Mouse (Mus musculus) heart, adult 8-10 months (tissue): ENCODE measurements at regions not wholly inside any gene's neighbourhood (a gene's known extent, or its start where the extent isn't known, plus 50 kb on each side); places are given as distances from the start of the nearest gene placed in this dataset.

Experiments used
- DNase-seq: peaks from one replicate; pipeline ENCODE4 v3.0.0; 2022; ENCODE audit warnings: low spot score

GRCm38 (mm10) chr12:110183473-110183872 lies 95.4 kb upstream of the Dio3 start:
- no peak for DNase-seq

GRCm38 (mm10) chr12:110185399-110185798 lies 93.5 kb upstream of the Dio3 start:
- no peak for DNase-seq

GRCm38 (mm10) chr12:110186381-110186780 lies 92.5 kb upstream of the Dio3 start:
- no peak for DNase-seq

- no peak for DNase-seq
Measured at GRCm38 (mm10) chr12:110186911-110187245, 92.0 kb upstream of the Dio3 start.

- DNase-seq, result no peak
Measured at GRCm38 (mm10) chr12:110187246-110188135, 91.4 kb upstream of the Dio3 start.

GRCm38 (mm10) chr12:110188136-110188631 lies 90.7 kb upstream of the Dio3 start:
- DNase-seq, result no peak

GRCm38 (mm10) chr12:110188641-110189328 lies 90.1 kb upstream of the Dio3 start:
- no peak for DNase-seq

- DNase-seq, result no peak
Measured at GRCm38 (mm10) chr12:110189329-110189642, 89.6 kb upstream of the Dio3 start.

GRCm38 (mm10) chr12:110192186-110192585 lies 86.7 kb upstream of the Dio3 start:
- no peak for DNase-seq

GRCm38 (mm10) chr12:110197366-110197765 lies 81.5 kb upstream of the Dio3 start:
- no peak for DNase-seq

GRCm38 (mm10) chr12:110200471-110200870 lies 78.4 kb upstream of the Dio3 start:
- DNase-seq, result no peak

GRCm38 (mm10) chr12:110200887-110201286 lies 78.0 kb upstream of the Dio3 start:
- no peak for DNase-seq

- DNase-seq, result no peak
Measured at GRCm38 (mm10) chr12:110203271-110204014, 75.4 kb upstream of the Dio3 start.

GRCm38 (mm10) chr12:110204246-110204989 lies 74.5 kb upstream of the Dio3 start:
- no peak for DNase-seq

- DNase-seq, result no peak
Measured at GRCm38 (mm10) chr12:110206271-110206670, 72.6 kb upstream of the Dio3 start.

GRCm38 (mm10) chr12:110206812-110207211 lies 72.1 kb upstream of the Dio3 start:
- DNase-seq, result peak; percentile 28

- DNase-seq, result no peak
Measured at GRCm38 (mm10) chr12:110207246-110207852, 71.5 kb upstream of the Dio3 start.

- no peak for DNase-seq
Measured at GRCm38 (mm10) chr12:110212716-110213115, 66.2 kb upstream of the Dio3 start.

GRCm38 (mm10) chr12:110214833-110215232 lies 64.0 kb upstream of the Dio3 start:
- DNase-seq, result no peak

GRCm38 (mm10) chr12:110215311-110215710 lies 63.6 kb upstream of the Dio3 start:
- DNase-seq, result no peak

GRCm38 (mm10) chr12:110219750-110220149 lies 59.1 kb upstream of the Dio3 start:
- no peak for DNase-seq
